Mouse (Mus musculus): ENCODE measurements around the gene 1700028K03Rik. TPM values are rescaled to one million over a fixed set of nuclear protein-coding genes. Genes with fewer than 3 reads are reported as not detected.
A peak's percentile ranks its signal among the peaks of the same experiment; 100 is the strongest.

The 1700028K03Rik gene
- total and polyA plus RNA-seq, 2 experiments from 2014 or later, result 0.16 TPM

GRCm38 (mm10) chr5:107521386-107521785, 13.1 kb upstream of the 1700028K03Rik start:
- H3K27ac ChIP-seq (ENCODE audit: low read depth, low read length), result no peak overlapping the region
- H3K4me1 ChIP-seq (ENCODE audit: insufficient read depth, low read length), result no peaks in the 10 kb centered on the region
- DNase-seq (ENCODE audit: low spot score) (no peak), ATAC-seq (ENCODE audit: low FRiP score) (no peak)
- H3K9ac ChIP-seq (replicated peaks; ENCODE audit: low read length, poor library complexity, severe bottlenecking), result no peak overlapping the region
- no peak for TF ChIP-seq CTCF (IDR thresholded peaks at IDR 0.05)
- H3K27me3 ChIP-seq (ENCODE audit: insufficient read depth, low read length), result no peaks in the 10 kb centered on the region
- H3K9me3 ChIP-seq (ENCODE audit: low read length), result no peaks in the 10 kb centered on the region
- no peaks in the 10 kb centered on the region for H3K36me3 ChIP-seq (ENCODE audit: insufficient read depth, low read length)
- H3K4me3 ChIP-seq (ENCODE audit: low read depth, low read length), result no peak overlapping the region
- H3K4me2 ChIP-seq (ENCODE audit: low read depth, low read length, poor library complexity, severe bottlenecking), result no peak overlapping the region
- 92% methylated on average over 6 of the region's 6 CpGs for WGBS

DNA sequence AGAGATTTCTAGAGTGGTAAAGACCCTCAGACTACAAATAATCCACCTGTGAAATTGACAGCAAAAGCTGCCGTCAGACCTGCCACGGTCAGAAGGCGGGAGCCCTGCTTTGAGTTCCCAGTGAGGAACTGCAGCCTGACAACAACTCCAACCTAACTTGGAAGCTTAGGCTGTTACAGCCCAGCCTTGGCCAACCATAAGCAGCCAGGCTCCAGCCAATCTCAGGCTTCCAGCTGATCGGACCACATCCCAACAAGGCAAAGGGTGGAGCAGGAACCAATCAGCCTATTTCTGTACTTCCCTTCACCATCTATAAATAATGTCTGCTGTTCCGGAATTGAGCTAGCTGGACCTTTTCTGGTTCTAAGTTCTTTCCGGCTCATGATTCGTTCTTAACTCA, 12.6 kb upstream of the 1700028K03Rik start:
- Histone ChIP-seq H3K36me3 (ENCODE audit: insufficient read depth, low read length) (no peaks in the 10 kb centered on the region), H3K27me3 (ENCODE audit: insufficient read depth, low read length) (no peaks in the 10 kb centered on the region), H3K9me3 (ENCODE audit: low read length) (no peaks in the 10 kb centered on the region), H3K27ac (ENCODE audit: low read depth, low read length) (no peak overlapping the region), H3K4me1 (ENCODE audit: insufficient read depth, low read length) (no peaks in the 10 kb centered on the region), H3K4me2 (ENCODE audit: low read depth, low read length, poor library complexity, severe bottlenecking) (no peak overlapping the region), H3K9ac (replicated peaks; ENCODE audit: low read length, poor library complexity, severe bottlenecking) (no peak overlapping the region), H3K4me3 (ENCODE audit: low read depth, low read length) (no peak overlapping the region)
- DNase-seq (ENCODE audit: low spot score) (no peak), ATAC-seq (ENCODE audit: low FRiP score) (no peak)
- 78% methylated on average over 7 of the region's 7 CpGs for WGBS
- no peak for TF ChIP-seq CTCF (IDR thresholded peaks at IDR 0.05)

- Histone ChIP-seq H3K9ac (replicated peaks; ENCODE audit: low read length, poor library complexity, severe bottlenecking) (no peak overlapping the region), H3K27ac (ENCODE audit: low read depth, low read length) (no peak overlapping the region), H3K9me3 (ENCODE audit: low read length) (no peaks in the 10 kb centered on the region), H3K36me3 (ENCODE audit: insufficient read depth, low read length) (no peaks in the 10 kb centered on the region), H3K4me1 (ENCODE audit: insufficient read depth, low read length) (no peaks in the 10 kb centered on the region), H3K4me3 (ENCODE audit: low read depth, low read length) (no peak overlapping the region), H3K4me2 (ENCODE audit: low read depth, low read length, poor library complexity, severe bottlenecking) (no peak overlapping the region), H3K27me3 (ENCODE audit: insufficient read depth, low read length) (no peaks in the 10 kb centered on the region)
- TF ChIP-seq CTCF (IDR thresholded peaks at IDR 0.05), result no peak
- WGBS, result 88% methylated on average over 10 of the region's 10 CpGs
- DNase-seq (ENCODE audit: low spot score) (no peak), ATAC-seq (ENCODE audit: low FRiP score) (no peak)
Observed at GRCm38 (mm10) chr5:107524281-107524680, 10.2 kb upstream of the 1700028K03Rik start.

DNA sequence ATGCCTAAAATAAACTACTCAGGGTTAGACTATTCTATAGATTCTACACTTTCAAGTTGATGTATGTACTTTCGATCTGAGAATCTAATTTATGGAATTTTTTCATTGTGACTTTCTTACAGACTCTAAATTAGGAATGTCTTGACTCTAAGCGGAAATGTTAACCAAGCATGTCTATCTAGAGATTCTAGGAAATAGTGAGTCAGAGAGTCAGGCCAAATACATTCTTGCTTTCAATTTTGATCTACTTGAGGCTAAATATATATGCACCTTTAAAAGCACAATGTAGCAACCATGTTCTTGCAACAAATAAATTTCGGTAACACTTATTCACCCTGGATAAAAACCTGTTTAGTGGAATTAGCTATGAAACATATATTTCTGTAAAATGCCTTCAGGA, 5.7 kb upstream of the 1700028K03Rik start:
- ATAC-seq (ENCODE audit: low FRiP score), result no peak
- Histone ChIP-seq H3K27ac (ENCODE audit: low read depth, low read length) (no peak overlapping the region), H3K9ac (replicated peaks; ENCODE audit: low read length, poor library complexity, severe bottlenecking) (no peak overlapping the region), H3K4me3 (ENCODE audit: low read depth, low read length) (no peak overlapping the region), H3K4me2 (ENCODE audit: low read depth, low read length, poor library complexity, severe bottlenecking) (no peak overlapping the region), H3K9me3 (ENCODE audit: low read length) (no peaks in the 10 kb centered on the region), H3K27me3 (ENCODE audit: insufficient read depth, low read length) (no peaks in the 10 kb centered on the region), H3K4me1 (ENCODE audit: insufficient read depth, low read length) (no peaks in the 10 kb centered on the region), H3K36me3 (ENCODE audit: insufficient read depth, low read length) (no peaks in the 10 kb centered on the region)
- WGBS, result 94% methylated on average over 3 of the region's 3 CpGs
- no peak for DNase-seq (ENCODE audit: low spot score)
- no peak for TF ChIP-seq CTCF (IDR thresholded peaks at IDR 0.05)

GRCm38 (mm10) chr5:107533590-107533989, 919 bp upstream of the 1700028K03Rik start:
- DNase-seq (ENCODE audit: low spot score) (no peak), ATAC-seq (ENCODE audit: low FRiP score) (no peak)
- no peak overlapping the region for H3K4me2 ChIP-seq (ENCODE audit: low read depth, low read length, poor library complexity, severe bottlenecking)
- no peaks in the 10 kb centered on the region for H3K27me3 ChIP-seq (ENCODE audit: insufficient read depth, low read length)
- 68% methylated on average over 2 of the region's 2 CpGs for WGBS
- H3K9me3 ChIP-seq (ENCODE audit: low read length), result no peaks in the 10 kb centered on the region
- H3K27ac ChIP-seq (ENCODE audit: low read depth, low read length), result no peak overlapping the region
- no peak for TF ChIP-seq CTCF (IDR thresholded peaks at IDR 0.05)
- no peak overlapping the region for H3K4me3 ChIP-seq (ENCODE audit: low read depth, low read length)
- H3K9ac ChIP-seq (replicated peaks; ENCODE audit: low read length, poor library complexity, severe bottlenecking), result no peak overlapping the region
- H3K36me3 ChIP-seq (ENCODE audit: insufficient read depth, low read length), result no peaks in the 10 kb centered on the region
- H3K4me1 ChIP-seq (ENCODE audit: insufficient read depth, low read length), result no peaks in the 10 kb centered on the region

DNA sequence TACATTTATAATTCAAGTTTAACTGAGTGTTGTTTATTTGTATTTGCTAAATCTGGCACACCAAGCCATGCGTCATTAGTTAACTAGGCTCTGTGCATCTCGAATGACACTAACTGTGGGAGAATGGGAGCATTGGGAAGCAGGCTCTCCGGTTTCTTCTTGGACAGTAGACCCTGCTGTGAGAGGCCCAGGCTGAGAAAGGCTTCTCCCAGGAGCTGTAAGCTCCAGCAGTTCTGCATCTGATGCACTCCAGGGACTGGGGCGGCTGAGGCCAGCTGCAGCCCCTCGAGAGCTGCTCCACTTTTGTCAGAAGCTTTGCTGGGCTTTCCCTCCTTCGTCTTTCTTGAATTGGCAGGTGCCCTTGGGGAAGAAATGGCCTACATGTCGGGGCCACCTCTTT, 7.2 kb downstream of the 1700028K03Rik start:
- H3K4me1 ChIP-seq (ENCODE audit: insufficient read depth, low read length), result no peaks in the 10 kb centered on the region
- no peak overlapping the region for H3K9ac ChIP-seq (replicated peaks; ENCODE audit: low read length, poor library complexity, severe bottlenecking)
- no peak overlapping the region for H3K4me3 ChIP-seq (ENCODE audit: low read depth, low read length)
- peak; percentile 33 for DNase-seq (ENCODE audit: low spot score)
- H3K4me2 ChIP-seq (ENCODE audit: low read depth, low read length, poor library complexity, severe bottlenecking), result no peak overlapping the region
- no peaks in the 10 kb centered on the region for H3K27me3 ChIP-seq (ENCODE audit: insufficient read depth, low read length)
- TF ChIP-seq CTCF (IDR thresholded peaks at IDR 0.05), result no peak
- H3K27ac ChIP-seq (ENCODE audit: low read depth, low read length), result 0 out of 2 replicates have a peak overlapping the region, but pooled peaks have one; percentile 21
- H3K36me3 ChIP-seq (ENCODE audit: insufficient read depth, low read length), result no peaks in the 10 kb centered on the region
- 17% methylated on average over 7 of the region's 7 CpGs for WGBS
- ATAC-seq (ENCODE audit: low FRiP score), result no peak
- no peaks in the 10 kb centered on the region for H3K9me3 ChIP-seq (ENCODE audit: low read length)

Measured in midbrain, postnatal 0 days (tissue).